Mouse (Mus musculus) limb, embryonic 12.5 days (tissue): ENCODE measurements around the gene Ccdc36. TPM values are rescaled to one million over a fixed set of nuclear protein-coding genes. Genes with fewer than 3 reads are reported as not detected.

Experiments
- ATAC-seq: fragments of 200-750 bp; cut with Nextera tagmentation; 2 replicates; pipeline ENCODE4 v1.8.0; 2017; ENCODE audit warnings: low read depth, moderate TSS enrichment; ENCODE audit not compliant: insufficient number of reproducible peaks, insufficient read depth, low FRiP score, low TSS enrichment
- H3K27ac ChIP-seq: fragments of 300-500 bp; sonication (generic); 2 replicates; pipeline ENCODE4 v1.5.1; 2016; ENCODE audit warnings: mild to moderate bottlenecking, moderate library complexity
- H3K27me3 ChIP-seq: fragments of 300-500 bp; sonication (generic); 2 replicates; pipeline ENCODE4 v1.6.1; 2016; ENCODE audit warnings: mild to moderate bottlenecking, moderate library complexity
- H3K36me3 ChIP-seq: fragments of 300-500 bp; sonication (generic); 2 replicates; pipeline ENCODE4 v1.6.1; 2016; ENCODE audit warnings: mild to moderate bottlenecking, moderate library complexity
- H3K4me1 ChIP-seq: fragments of 300-500 bp; sonication (generic); replicated peaks from 2 replicates; pipeline ENCODE4 v1.6.1; 2016
- H3K4me2 ChIP-seq: fragments of 300-500 bp; sonication (generic); 2 replicates; pipeline ENCODE4 v1.6.1; 2016; ENCODE audit warnings: mild to moderate bottlenecking, moderate library complexity
- H3K4me3 ChIP-seq: fragments of 300-500 bp; sonication (generic); replicated peaks from 2 replicates; pipeline ENCODE4 v1.5.1; 2016; ENCODE audit warnings: mild to moderate bottlenecking
- H3K9ac ChIP-seq: fragments of 300-500 bp; sonication (generic); replicated peaks from 2 replicates; pipeline ENCODE4 v1.6.1; 2016; ENCODE audit warnings: mild to moderate bottlenecking, moderate library complexity
- H3K9me3 ChIP-seq: fragments of 300-500 bp; sonication (generic); 2 replicates; pipeline ENCODE4 v1.6.1; 2016; ENCODE audit warnings: mild to moderate bottlenecking, moderate library complexity
- WGBS: fragments of 180-500 bp; shearing (Covaris S2); methylation state at CpG from one replicate; pipeline ENCODE4 v1.1.7; 2016; 5-methylcytosine and 5-hydroxymethylcytosine counted together
- polyA plus RNA-seq: library from polyadenylated mRNA; unstranded; fragments of >200 nt; fragmentation: Nextera tagmentation; extraction: Ambion mirVana; gene quantifications from 2 replicates; pipeline ENCODE4 v1.2.1, GENCODE M21; 2016

The Ccdc36 gene
- polyA plus RNA-seq, 1 experiment from 2014 or later, result 2.1 TPM

- ATAC-seq, result no peak
- H3K27me3 ChIP-seq, result no peaks in the 10 kb centered on the region
- WGBS, result 82% methylated on average over 7 of the region's 7 CpGs
Measured at GRCm38 (mm10) chr9:108401186-108401960, 26.9 kb downstream of the Ccdc36 start.

GRCm38 (mm10) chr9:108398324-108398723 is 30.0 kb downstream of the Ccdc36 start:
- H3K27ac ChIP-seq, result no peak overlapping the region
- H3K9ac ChIP-seq, result no peak overlapping the region
- WGBS, result 94% methylated on average over 3 of the region's 3 CpGs
- H3K36me3 ChIP-seq, result peaks cover 10% of the 10 kb centered on the region
- no peak overlapping the region for H3K4me2 ChIP-seq
- no peaks in the 10 kb centered on the region for H3K4me1 ChIP-seq
- no peaks in the 10 kb centered on the region for H3K9me3 ChIP-seq
- ATAC-seq, result no peak
- no peak overlapping the region for H3K4me3 ChIP-seq
- no peaks in the 10 kb centered on the region for H3K27me3 ChIP-seq

More at GRCm38 (mm10) chr9:108401186-108401960, 26.9 kb downstream of the Ccdc36 start:
- H3K4me3 ChIP-seq, result no peak overlapping the region
- H3K9ac ChIP-seq, result no peak overlapping the region
- no peaks in the 10 kb centered on the region for H3K4me1 ChIP-seq
- H3K4me2 ChIP-seq, result no peak overlapping the region
- H3K27ac ChIP-seq, result no peak overlapping the region
- H3K36me3 ChIP-seq, result no peaks in the 10 kb centered on the region
- H3K9me3 ChIP-seq, result no peaks in the 10 kb centered on the region

GRCm38 (mm10) chr9:108395427-108395826 is 32.9 kb downstream of the Ccdc36 start:
- Histone ChIP-seq H3K4me1 (no peaks in the 10 kb centered on the region), H3K36me3 (peaks cover 39% of the 10 kb centered on the region), H3K9me3 (no peaks in the 10 kb centered on the region), H3K27ac (no peak overlapping the region), H3K4me3 (no peak overlapping the region), H3K27me3 (no peaks in the 10 kb centered on the region), H3K9ac (no peak overlapping the region), H3K4me2 (no peak overlapping the region)
- WGBS, result 88% methylated on average over 1 of the region's 1 CpGs
- no peak for ATAC-seq

GRCm38 (mm10) chr9:108394191-108394590 is 34.1 kb downstream of the Ccdc36 start:
- Histone ChIP-seq H3K27ac (no peak overlapping the region), H3K4me1 (no peaks in the 10 kb centered on the region), H3K4me2 (no peak overlapping the region), H3K9ac (no peak overlapping the region), H3K36me3 (peaks cover 50% of the 10 kb centered on the region), H3K9me3 (no peaks in the 10 kb centered on the region), H3K4me3 (no peak overlapping the region), H3K27me3 (no peaks in the 10 kb centered on the region)
- no peak for ATAC-seq
- WGBS, result 95% methylated on average over 6 of the region's 6 CpGs

DNA sequence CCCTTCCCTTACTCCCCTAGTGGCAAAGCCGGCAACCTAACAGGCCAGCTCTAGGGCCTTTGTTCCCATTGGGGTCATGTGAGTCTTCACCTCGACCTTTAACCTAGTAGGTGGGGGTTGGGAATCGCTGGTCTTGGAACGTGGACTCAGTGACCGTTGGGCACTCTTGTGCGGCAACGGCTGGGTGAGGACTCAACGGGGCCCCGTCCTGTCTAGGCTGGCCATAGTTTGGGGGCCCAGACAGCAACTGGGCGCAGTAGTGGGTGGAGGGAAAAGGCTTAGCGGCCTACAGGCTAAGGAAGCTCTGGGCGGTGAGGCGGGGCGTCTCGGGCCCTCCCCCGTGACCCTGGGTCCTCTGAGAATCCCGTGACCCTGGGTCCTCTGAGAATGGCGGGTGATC is 35.6 kb downstream of the Ccdc36 start, which contains the start of gene 1700102P08Rik:
1700102P08Rik (plus strand) TSS at position 130 of the 400 bp plus-strand sequence.
- Histone ChIP-seq H3K9ac (no peak within 1 kb of the TSS), H3K27me3 (no peaks in the 10 kb centered on the region), H3K9me3 (no peaks in the 10 kb centered on the region), H3K4me2 (no peak within 1 kb of the TSS), H3K27ac (no peak within 1 kb of the TSS), H3K4me3 (no peak within 1 kb of the TSS), H3K36me3 (peaks cover 65% of the 10 kb centered on the region), H3K4me1 (no peaks in the 10 kb centered on the region)
- ATAC-seq, result no peak
- 72% methylated on average over 18 of the region's 18 CpGs for WGBS

- 81% methylated on average over 6 of the region's 6 CpGs for WGBS
- H3K27me3 ChIP-seq, result no peaks in the 10 kb centered on the region
- H3K27ac ChIP-seq, result no peak overlapping the region
- no peaks in the 10 kb centered on the region for H3K9me3 ChIP-seq
- H3K4me2 ChIP-seq, result no peak overlapping the region
- H3K9ac ChIP-seq, result no peak overlapping the region
- no peaks in the 10 kb centered on the region for H3K4me1 ChIP-seq
- H3K4me3 ChIP-seq, result no peak overlapping the region
- ATAC-seq, result no peak
- peaks cover 97% of the 10 kb centered on the region for H3K36me3 ChIP-seq
Measured at GRCm38 (mm10) chr9:108389220-108389619, 39.1 kb downstream of the Ccdc36 start.

- Histone ChIP-seq H3K4me3 (no peak overlapping the region), H3K4me1 (no peaks in the 10 kb centered on the region), H3K27ac (no peak overlapping the region), H3K9me3 (no peaks in the 10 kb centered on the region), H3K36me3 (peaks cover 97% of the 10 kb centered on the region), H3K4me2 (no peak overlapping the region), H3K27me3 (no peaks in the 10 kb centered on the region), H3K9ac (no peak overlapping the region)
- WGBS, result 90% methylated on average over 10 of the region's 10 CpGs
- no peak for ATAC-seq
Measured at GRCm38 (mm10) chr9:108388601-108389000, 39.7 kb downstream of the Ccdc36 start.

- no peaks in the 10 kb centered on the region for H3K9me3 ChIP-seq
- H3K9ac ChIP-seq, result no peak overlapping the region
- no peak overlapping the region for H3K4me3 ChIP-seq
- no peak overlapping the region for H3K27ac ChIP-seq
- H3K4me2 ChIP-seq, result no peak overlapping the region
- no peak for ATAC-seq
- WGBS, result 92% methylated on average over 4 of the region's 4 CpGs
- no peaks in the 10 kb centered on the region for H3K4me1 ChIP-seq
- H3K27me3 ChIP-seq, result no peaks in the 10 kb centered on the region
- peaks cover 97% of the 10 kb centered on the region for H3K36me3 ChIP-seq
Measured at GRCm38 (mm10) chr9:108386816-108387215, 41.5 kb downstream of the Ccdc36 start.

DNA sequence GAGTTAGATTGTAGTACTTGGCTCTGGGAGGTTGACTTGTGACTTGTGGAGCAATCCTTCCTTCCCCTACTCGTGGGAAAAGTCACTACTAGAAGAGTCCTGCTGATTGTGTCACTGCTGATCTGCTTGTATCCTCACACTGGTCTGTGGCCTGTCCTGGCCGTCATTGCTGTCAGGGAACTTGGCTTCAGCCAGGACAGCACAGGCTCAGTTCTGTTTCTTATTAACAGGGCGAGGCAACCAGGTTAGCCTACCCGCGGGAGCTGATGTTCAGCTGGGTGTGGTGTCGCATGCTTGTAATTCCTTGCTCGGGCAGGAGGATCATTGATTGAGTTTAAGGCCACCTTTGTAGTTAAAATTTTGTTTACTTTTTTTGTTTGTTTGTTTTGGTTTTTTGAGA is 43.3 kb downstream of the Ccdc36 start:
- H3K4me1 ChIP-seq, result no peaks in the 10 kb centered on the region
- no peaks in the 10 kb centered on the region for H3K9me3 ChIP-seq
- peaks cover 99% of the 10 kb centered on the region for H3K36me3 ChIP-seq
- 66% methylated on average over 7 of the region's 7 CpGs for WGBS
- H3K9ac ChIP-seq, result no peak overlapping the region
- H3K4me3 ChIP-seq, result no peak overlapping the region
- no peaks in the 10 kb centered on the region for H3K27me3 ChIP-seq
- no peak for ATAC-seq
- no peak overlapping the region for H3K4me2 ChIP-seq
- no peak overlapping the region for H3K27ac ChIP-seq

GRCm38 (mm10) chr9:108381382-108381781 is 46.9 kb downstream of the Ccdc36 start:
- Histone ChIP-seq H3K27me3 (no peaks in the 10 kb centered on the region), H3K9ac (no peak overlapping the region), H3K27ac (no peak overlapping the region), H3K4me3 (no peak overlapping the region), H3K9me3 (no peaks in the 10 kb centered on the region), H3K36me3 (peaks cover 99% of the 10 kb centered on the region), H3K4me1 (no peaks in the 10 kb centered on the region), H3K4me2 (no peak overlapping the region)
- ATAC-seq, result no peak
- WGBS, result 94% methylated on average over 9 of the region's 9 CpGs

GRCm38 (mm10) chr9:108379294-108379693 is 49.0 kb downstream of the Ccdc36 start:
- ATAC-seq, result no peak
- H3K4me3 ChIP-seq, result no peak overlapping the region
- whole genome bisulfite sequencing, result 86% methylated on average over 4 of the region's 4 CpGs
- peaks cover 98% of the 10 kb centered on the region for H3K36me3 ChIP-seq
- no peaks in the 10 kb centered on the region for H3K9me3 ChIP-seq
- no peak overlapping the region for H3K27ac ChIP-seq
- H3K9ac ChIP-seq, result no peak overlapping the region
- no peaks in the 10 kb centered on the region for H3K4me1 ChIP-seq
- no peak overlapping the region for H3K4me2 ChIP-seq
- no peaks in the 10 kb centered on the region for H3K27me3 ChIP-seq

DNA sequence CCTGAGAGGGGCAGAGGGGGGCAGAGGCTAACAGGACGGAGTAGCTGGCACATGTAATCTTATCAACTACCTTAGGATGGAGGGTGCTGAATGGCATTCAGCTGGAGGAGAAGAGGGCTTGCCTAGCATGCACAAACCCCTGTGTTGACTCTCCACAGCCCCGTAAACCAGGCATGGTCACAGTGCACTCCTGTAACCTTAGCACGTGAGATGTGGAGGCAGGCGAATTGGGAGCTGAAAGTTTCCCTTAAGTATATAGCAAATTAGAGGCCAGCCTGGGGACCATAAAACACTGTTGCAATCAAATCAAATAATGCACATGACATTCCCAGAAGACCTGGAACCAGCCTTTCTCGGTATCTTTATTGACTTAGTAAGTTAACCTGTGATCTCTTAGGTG is 49.5 kb downstream of the Ccdc36 start:
- no peaks in the 10 kb centered on the region for H3K27me3 ChIP-seq
- no peak overlapping the region for H3K9ac ChIP-seq
- no peaks in the 10 kb centered on the region for H3K4me1 ChIP-seq
- H3K4me2 ChIP-seq, result no peak overlapping the region
- no peak overlapping the region for H3K4me3 ChIP-seq
- no peaks in the 10 kb centered on the region for H3K9me3 ChIP-seq
- WGBS, result 81% methylated on average over 5 of the region's 5 CpGs
- ATAC-seq, result no peak
- peaks cover 98% of the 10 kb centered on the region for H3K36me3 ChIP-seq
- no peak overlapping the region for H3K27ac ChIP-seq
